Mouse (Mus musculus) right cerebral cortex, postnatal 36 days (tissue): ENCODE measurements around the gene Phf21b.
"Not testable (repeated sequence)": the region's sequence is repeated elsewhere in the genome, so short reads cannot be mapped to it uniquely, and the experiment has no call there.

Experiments used
- DNase-seq, 2 experiments: peaks; one replicate each; pipeline ENCODE4 v3.0.0; 2022; ENCODE audit warnings: low spot score in 2 of 2, mixed read lengths in 1 of 2

Phf21b gene

DNA sequence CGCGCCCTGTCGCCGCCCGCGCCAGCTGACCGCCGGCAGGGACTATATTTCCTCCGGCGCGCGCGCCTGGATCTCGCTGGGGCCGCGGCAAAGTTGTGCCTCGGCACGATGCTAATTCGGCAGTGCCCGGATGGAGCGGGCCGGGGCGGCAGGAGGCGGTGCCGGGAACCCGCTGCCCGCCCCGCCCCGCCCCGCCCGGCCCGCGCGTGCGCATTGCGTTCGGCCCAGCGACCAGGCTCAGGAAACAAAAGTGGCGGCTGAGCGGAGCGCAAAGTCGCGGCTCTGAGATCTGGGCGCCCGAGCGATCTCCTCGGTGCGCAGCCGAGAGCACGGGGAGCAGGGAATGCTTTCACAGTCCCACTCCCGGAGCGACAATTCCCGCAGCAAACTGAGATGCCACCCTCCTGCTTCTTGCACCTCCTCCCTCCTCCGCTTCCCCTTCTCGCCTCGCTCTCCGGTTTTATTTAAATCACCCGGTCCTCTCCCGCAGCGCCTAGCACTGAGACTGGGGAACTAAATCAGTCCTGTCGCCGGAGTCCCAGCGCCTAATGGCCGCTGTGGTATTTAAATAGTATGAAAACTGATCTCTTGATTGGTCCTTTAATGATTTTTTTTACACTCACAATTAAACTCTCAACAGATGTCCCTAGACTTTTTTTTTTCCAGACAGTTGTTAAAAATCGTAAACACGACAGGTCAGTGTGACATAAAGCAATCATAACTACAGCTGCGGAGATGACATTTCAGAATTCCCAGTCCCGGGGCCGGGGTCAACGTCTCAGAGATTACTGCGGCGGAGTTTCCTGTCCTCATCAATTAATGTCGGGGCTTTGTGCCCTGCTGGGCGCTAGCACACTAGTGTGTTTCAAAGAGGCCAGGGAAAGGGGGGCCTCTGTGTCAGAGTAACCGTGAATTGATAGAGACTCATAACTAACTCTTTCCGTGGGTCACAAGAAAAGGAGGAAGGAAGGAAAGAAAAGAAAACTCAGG, at the start of gene Phf21b:
Phf21b (minus strand) TSS at position 44 of the 990 bp plus-strand sequence.
- peak; percentile 77 to 80 for DNase-seq

- DNase-seq: no peak
These were observed 48.1 kb upstream of the Phf21b start for GRCm38 (mm10) chr15:84903843-84904385.

DNA sequence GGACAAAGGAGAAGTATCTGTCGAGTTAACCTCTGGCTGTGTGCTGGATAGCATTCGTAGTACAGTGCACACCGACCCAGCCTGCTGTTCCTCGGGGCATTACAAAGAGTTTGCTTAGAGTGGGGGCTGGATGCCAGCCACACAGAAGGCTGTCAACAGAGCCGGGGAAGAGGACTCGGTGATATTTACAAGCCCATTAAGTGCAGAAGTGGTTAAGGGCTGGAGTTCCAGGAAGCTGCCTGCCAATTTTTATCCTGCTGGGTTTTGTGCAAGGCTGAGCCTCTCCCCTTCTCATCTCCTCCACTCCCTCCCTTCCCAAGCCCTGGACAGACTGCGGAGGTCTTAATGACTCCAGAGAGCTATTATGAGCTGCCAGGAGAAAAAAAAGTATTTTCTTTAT, 42.2 kb upstream of the Phf21b start:
- DNase-seq: no peak

DNA sequence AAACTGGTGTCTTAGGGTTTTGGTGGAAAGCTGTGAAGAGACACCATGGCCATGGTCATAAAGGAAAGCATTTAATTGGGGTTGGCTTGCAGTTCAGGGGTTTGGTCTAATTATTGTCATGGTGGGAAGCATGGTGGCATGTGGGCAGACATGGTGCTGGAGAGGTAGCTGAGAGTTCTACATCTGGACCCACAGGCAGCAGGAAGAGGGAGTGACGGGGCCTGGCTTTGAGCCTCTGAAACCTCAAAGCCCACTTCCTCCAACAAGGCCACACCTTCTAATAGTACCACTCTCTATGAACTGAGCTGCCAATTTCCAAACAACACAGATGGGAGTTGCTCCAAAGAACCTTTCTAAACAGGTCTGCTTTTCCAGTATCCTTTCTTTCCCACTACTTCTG, 40.8 kb upstream of the Phf21b start:
- no peak for DNase-seq

- not testable (repeated sequence) for DNase-seq
These were observed 40.4 kb upstream of the Phf21b start for GRCm38 (mm10) chr15:84896216-84896615.

DNA sequence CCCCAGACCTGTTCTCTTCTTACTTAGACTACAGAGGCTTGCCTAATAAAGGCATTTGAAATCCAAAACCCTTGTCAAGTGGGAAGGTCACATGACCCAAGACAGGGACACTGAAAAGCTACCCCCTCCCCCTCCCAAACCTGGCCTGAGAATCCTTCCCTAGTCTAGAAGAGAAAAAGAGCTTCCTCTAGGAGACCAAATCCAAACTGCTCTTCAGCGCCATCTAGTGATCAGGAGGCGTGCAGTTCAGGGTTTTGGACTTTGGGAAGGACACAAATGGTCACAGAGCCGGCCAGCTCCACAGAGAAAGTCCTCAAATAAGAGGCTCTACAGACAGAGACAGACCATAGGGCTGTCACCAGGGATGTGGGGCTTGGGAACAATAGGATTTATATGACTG, 35.8 kb upstream of the Phf21b start:
- DNase-seq: peak; percentile 43 to 46

DNA sequence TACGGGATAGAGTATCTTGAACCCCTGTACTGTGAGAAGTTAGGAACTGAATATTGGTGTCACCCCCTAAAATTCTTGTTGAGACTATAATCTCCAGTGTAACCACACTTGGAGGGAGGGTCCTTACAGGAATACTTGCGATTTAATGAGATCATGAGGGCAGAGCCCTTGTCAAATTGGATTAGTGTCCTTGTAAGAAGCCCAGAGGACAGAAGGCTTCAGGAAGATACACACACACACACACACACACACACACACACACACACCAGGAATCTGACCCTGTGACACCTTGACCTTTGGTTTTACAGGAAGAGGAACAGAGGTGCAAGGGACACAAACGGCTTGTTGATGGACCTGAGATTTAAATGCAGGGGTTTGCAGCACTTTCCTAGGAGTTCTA, 35.4 kb upstream of the Phf21b start:
- no peak for DNase-seq

GRCm38 (mm10) chr15:84888066-84888465, 32.2 kb upstream of the Phf21b start:
- no peak for DNase-seq

DNA sequence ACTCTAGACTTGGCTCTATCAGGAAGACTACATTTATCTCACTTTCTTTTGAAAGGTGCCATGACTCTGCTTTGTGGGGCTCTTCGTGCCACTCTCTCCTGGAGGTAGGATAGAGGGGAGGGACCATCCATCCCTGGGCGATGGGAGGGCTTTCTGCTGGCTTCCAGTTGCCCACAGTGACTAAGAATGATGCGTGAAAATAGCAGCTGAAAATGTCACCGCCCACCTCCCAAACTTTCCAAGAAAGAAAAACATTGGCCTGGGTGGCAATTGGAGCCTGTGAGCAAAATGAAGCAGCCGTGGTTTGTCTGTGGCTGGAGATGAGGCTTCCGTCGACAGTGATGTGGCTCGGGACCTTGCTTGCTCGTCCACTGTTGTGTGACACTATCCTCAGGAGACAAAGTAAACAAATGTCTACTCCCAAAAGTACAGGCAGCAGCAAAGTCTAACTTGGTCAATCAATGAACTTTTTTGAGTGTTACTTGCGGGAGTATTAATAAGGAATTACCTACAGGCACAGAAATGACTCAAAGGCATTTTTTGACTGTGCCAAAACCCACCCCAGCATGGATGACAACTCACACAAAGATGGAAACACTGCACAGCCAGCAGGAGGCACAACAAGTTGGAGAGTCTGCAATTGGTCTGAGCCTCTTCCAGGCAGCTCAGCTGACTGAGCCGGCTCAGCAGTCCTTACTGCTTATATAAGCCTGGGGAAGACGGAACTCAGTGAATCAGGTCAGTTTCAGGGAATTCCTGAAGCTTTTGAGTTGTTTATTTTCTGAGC, 21.4 kb upstream of the Phf21b start:
- DNase-seq: peak; percentile 46 to 72

DNA sequence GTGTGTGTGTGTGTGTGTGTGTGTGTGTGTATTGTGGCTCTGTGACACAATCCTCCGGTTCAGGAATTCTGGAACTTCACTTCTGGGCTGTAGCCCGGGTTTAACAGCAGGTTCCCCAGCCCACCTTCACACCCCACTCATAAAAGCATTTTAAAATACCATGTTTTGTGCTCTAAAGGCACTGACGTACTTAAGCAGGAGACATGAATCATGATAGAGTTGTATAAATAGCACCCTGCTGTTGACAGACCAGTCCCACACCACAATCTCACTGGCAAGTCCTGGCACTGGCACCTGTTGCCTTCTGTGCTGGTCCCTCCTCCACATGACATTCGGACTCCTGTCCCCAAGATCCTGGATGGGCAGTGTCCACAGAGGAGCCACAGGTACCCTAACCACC, 18.0 kb upstream of the Phf21b start:
- peak; percentile 52 to 80 for DNase-seq

GRCm38 (mm10) chr15:84873079-84873478, 17.2 kb upstream of the Phf21b start:
- DNase-seq: peak in 1 of 2 experiments; percentile 60

GRCm38 (mm10) chr15:84871802-84872201, 16.0 kb upstream of the Phf21b start:
- no peak for DNase-seq

- DNase-seq: peak; percentile 31 to 52
These were observed 6.1 kb upstream of the Phf21b start for GRCm38 (mm10) chr15:84861911-84862310.

- no peak for DNase-seq
These were observed 1.8 kb upstream of the Phf21b start for GRCm38 (mm10) chr15:84857623-84858022.

DNA sequence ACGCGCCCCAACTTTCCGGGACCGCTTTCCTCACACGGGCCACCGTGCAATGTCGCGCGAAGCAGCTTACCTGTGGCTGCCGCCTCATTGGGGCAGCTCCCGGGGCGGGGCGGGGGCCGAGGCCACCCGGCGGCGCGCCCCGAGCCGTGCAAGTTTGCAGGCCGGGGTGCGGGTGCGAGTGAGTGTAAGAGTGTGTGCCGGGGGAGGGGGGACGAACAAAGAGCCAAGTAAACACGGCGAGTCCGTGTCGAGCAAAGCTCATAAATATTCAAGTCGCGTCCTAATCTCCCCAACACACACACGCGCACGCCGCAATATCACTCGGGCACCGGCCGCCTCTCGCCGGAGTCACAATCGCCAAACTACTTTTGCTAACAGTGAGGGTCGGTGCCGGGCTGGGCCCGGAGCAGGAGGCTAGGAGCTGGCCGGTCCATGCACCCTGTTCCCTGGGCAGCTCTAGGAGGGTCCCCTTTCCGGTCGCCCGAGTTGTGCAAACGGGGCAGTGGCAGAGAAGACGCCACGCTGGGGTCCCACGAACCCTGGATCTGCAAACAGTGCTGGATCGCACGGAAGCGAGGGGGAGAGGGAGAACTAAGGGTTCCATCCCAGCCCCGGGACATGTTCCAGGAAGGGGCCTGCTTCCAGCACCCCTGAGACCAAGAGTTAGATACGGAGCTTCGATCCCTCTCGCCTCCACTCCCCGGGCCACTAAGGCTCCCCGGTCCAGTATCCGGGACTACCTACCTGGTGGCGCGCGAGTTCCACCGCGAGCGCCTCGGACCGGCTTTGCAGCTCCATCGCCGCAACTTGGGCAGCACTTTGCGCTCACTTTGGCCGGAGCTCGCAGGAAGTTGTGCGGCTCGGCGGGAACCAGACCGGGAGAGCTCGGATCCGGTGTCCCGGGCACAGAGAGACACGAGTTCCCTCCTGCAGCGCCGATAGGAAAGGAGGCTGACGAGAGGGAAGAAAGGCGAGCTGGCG, 638 bp downstream of the Phf21b start:
- DNase-seq: peak; percentile 15 to 23

DNA sequence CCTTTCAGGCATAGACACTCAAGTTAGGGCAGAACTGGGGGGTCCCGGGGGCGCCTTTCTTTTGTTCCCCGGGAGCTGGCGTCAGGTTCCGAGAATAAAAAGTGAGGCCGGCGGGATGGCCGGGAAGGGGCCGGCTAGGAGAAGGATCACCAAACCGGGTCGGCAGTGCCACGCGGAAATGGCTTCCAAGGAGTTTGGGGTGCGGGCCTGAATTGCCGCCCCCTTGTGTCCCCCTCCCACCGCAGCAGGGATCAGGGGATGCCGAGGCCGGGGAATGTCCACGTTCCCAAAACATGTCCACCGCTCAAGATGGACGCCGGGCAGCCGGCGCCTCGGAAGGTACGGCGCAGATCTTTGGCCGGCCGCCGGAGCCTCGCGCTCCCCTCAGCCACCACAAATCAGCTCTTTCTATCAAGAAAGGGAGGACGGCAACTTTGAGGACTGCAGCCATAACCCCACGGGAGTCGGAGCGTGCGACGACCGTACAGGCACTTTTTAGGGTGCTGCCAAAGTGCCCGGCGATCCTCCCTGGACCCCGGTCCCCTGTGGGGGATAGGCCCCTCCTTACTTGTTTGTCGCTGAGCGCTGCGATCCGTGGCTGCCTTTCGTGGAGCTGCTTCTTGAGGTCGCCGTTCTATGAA, 1.6 kb downstream of the Phf21b start:
- DNase-seq: peak in 1 of 2 experiments; percentile 18

- peak; percentile 69 to 73 for DNase-seq
These were observed 2.4 kb downstream of the Phf21b start for GRCm38 (mm10) chr15:84853261-84854137.

DNA sequence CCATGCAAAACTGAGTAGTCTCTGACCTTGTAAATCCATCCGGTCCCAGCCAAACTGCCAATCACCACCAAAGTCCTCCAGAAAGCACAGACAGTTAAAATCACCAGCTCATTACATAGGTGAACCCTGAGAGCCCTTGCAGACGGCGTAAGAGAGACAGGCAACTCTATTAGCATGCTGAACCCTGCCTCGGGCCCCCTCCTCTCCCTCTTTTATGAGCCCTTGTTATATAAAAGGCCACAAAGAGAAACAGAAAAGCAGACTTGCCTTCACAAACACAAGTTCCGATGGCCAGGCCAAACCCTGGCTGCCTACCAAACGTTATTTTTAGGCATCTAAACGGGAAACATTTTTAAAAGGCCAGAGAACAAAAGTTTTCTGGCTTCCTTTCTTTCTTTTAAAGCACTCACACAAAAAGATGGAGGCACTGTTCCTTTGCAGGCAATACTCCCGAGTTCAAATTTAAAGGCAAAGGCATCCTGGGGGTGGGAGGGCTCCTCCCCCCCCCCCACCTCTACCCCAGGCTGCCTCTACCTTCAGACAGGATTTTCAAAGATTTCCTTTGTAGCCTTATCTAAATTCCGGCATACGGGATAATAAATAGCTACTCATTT, 3.3 kb downstream of the Phf21b start:
- DNase-seq: peak in 1 of 2 experiments; percentile 39

DNA sequence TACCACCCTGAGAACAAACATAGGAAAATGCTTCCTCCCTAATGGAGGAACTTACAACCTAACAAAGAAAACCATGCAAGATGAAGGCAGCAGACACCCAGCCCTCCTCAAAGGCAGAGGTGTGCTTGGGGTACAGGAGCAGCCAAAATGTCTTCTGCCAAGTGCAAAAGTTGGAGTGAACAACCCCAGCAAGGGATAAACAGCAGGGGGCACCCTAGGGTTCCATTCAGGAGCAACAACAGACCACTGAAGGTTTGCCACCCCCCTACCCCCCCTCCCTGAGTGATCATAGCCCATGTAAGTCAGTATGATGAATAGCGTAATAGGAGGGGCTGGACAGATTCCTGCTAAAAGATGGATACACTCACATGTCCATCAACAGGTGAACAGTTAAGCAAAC, 5.5 kb downstream of the Phf21b start:
- DNase-seq: no peak
